Mouse (Mus musculus): ENCODE data around the gene Ank3. TPM values are rescaled to one million over a fixed set of nuclear protein-coding genes. Genes with fewer than 3 reads are reported as not detected.

Gene Ank3
- polyA plus RNA-seq, 1 experiment from 2014 or later, result 136 TPM

- Histone ChIP-seq H3K36me3 (replicated peaks; ENCODE audit: control insufficient read depth, insufficient read depth) (no peaks in the 10 kb centered on the region), H3K4me1 (replicated peaks; ENCODE audit: control insufficient read depth, insufficient read depth, low read length) (peaks cover 24% of the 10 kb centered on the region), H3K4me3 (replicated peaks; ENCODE audit: low read length) (no peak overlapping the region), H3K27ac (no peak overlapping the region), H3K4me2 (replicated peaks) (no peak overlapping the region; the same call in 1 of the 2 replicates), H3K27me3 (ENCODE audit: control insufficient read depth, insufficient read depth, low read length) (no peaks in the 10 kb centered on the region), H3K9me3 (ENCODE audit: control insufficient read depth, low read length) (no peaks in the 10 kb centered on the region), H3K9ac (0 out of 2 replicates have a peak overlapping the region, but pooled peaks have one; percentile 28)
- DNase-seq (ENCODE audit: low spot score) (peak; percentile 91), ATAC-seq (ENCODE audit: low FRiP score) (peak; percentile 34; the same call in 1 of the 2 replicates)
- WGBS, result 20% methylated on average over 13 of the region's 13 CpGs
These were observed 256.5 kb downstream of the Ank3 start for GRCm38 (mm10) chr10:69654866-69655633.

DNA sequence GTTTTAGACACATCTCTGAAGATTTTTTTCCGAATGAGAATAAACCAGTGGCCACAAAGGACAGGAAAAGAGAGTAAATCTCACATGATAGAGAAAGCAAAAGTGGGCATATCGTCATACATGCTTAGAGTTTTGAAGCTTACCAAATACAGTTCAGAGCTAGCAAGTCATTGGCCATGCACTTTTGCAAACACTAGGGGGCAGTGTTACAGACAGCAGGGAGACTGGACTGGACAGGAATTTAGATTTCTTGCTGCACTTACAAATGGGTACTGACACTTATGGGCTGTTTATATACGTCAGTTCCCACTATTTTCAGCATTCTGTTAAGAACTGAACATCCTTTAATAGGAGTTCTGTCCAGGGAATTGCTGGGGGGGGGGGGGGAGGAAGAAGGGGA is 257.7 kb downstream of the Ank3 start:
- Histone ChIP-seq H3K4me1 (replicated peaks; ENCODE audit: control insufficient read depth, insufficient read depth, low read length) (peaks cover 21% of the 10 kb centered on the region), H3K36me3 (replicated peaks; ENCODE audit: control insufficient read depth, insufficient read depth) (no peaks in the 10 kb centered on the region), H3K27ac (no peak overlapping the region), H3K27me3 (ENCODE audit: control insufficient read depth, insufficient read depth, low read length) (no peaks in the 10 kb centered on the region), H3K9ac (no peak overlapping the region), H3K9me3 (ENCODE audit: control insufficient read depth, low read length) (no peaks in the 10 kb centered on the region), H3K4me2 (replicated peaks) (no peak overlapping the region), H3K4me3 (replicated peaks; ENCODE audit: low read length) (no peak overlapping the region)
- ATAC-seq (ENCODE audit: low FRiP score), result no peak
- peak; percentile 75 for DNase-seq (ENCODE audit: low spot score)
- WGBS, result 16% methylated on average over 3 of the region's 3 CpGs

DNA sequence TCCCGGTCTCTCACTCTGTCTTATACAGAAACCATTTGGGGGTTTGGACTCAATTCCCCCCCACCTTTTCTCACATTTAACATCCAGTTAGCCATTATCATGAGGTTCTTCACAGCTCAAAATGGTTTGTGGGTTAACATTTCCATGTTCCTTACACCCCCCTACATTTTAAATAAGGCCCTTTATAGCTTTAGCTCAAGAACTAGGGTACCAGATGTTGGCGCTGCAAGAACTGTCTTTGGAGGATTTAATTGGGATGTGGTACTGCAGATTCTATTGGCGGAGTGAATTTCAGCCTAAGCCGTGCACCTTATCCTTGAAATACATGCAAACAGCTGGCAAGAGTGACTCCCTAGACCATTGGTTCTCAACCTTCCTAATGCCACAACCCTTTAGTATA is 261.2 kb downstream of the Ank3 start:
- no peak overlapping the region for H3K27ac ChIP-seq
- H3K4me2 ChIP-seq (replicated peaks), result no peak overlapping the region
- H3K9ac ChIP-seq, result no peak overlapping the region
- H3K4me3 ChIP-seq (replicated peaks; ENCODE audit: low read length), result no peak overlapping the region
- ATAC-seq (ENCODE audit: low FRiP score), result no peak
- no peaks in the 10 kb centered on the region for H3K36me3 ChIP-seq (replicated peaks; ENCODE audit: control insufficient read depth, insufficient read depth)
- H3K9me3 ChIP-seq (ENCODE audit: control insufficient read depth, low read length), result no peaks in the 10 kb centered on the region
- no peak for DNase-seq (ENCODE audit: low spot score)
- 88% methylated on average over 4 of the region's 4 CpGs for WGBS
- peaks cover 9% of the 10 kb centered on the region for H3K4me1 ChIP-seq (replicated peaks; ENCODE audit: control insufficient read depth, insufficient read depth, low read length)
- H3K27me3 ChIP-seq (ENCODE audit: control insufficient read depth, insufficient read depth, low read length), result no peaks in the 10 kb centered on the region

- H3K4me3 ChIP-seq (replicated peaks; ENCODE audit: low read length), result no peak overlapping the region
- 13% methylated on average over 7 of the region's 7 CpGs for WGBS
- H3K27ac ChIP-seq, result no peak overlapping the region
- no peaks in the 10 kb centered on the region for H3K27me3 ChIP-seq (ENCODE audit: control insufficient read depth, insufficient read depth, low read length)
- H3K4me1 ChIP-seq (replicated peaks; ENCODE audit: control insufficient read depth, insufficient read depth, low read length), result no peaks in the 10 kb centered on the region; the same call in 1 of the 2 replicates
- H3K9me3 ChIP-seq (ENCODE audit: control insufficient read depth, low read length), result no peaks in the 10 kb centered on the region
- no peak overlapping the region for H3K4me2 ChIP-seq (replicated peaks)
- H3K36me3 ChIP-seq (replicated peaks; ENCODE audit: control insufficient read depth, insufficient read depth), result no peaks in the 10 kb centered on the region
- DNase-seq (ENCODE audit: low spot score) (peak; percentile 90), ATAC-seq (ENCODE audit: low FRiP score) (peak; percentile 75; the same call in 1 of the 2 replicates)
- H3K9ac ChIP-seq, result no peak overlapping the region
These were observed 263.8 kb downstream of the Ank3 start for GRCm38 (mm10) chr10:69662338-69662737.

DNA sequence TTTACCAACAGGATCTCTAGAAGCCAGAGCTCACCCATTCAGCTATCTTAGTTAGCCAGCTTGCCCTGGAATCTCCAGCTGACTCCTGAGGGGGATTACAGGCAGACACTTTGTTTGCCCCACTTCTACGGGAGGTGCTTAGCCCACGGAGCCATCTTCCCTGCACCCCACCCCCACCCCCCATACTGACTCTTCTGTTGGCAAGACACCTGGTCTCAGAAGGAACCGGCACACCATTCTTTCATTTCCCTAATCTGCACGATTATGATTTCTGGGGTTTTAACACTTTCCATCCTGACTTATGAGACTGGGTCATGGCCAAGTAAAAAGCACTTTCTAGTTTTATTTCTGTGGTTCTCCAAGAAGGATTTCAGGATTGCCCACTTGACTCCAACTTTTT is 268.9 kb downstream of the Ank3 start:
- H3K4me3 ChIP-seq (replicated peaks; ENCODE audit: low read length), result no peak overlapping the region
- no peak overlapping the region for H3K27ac ChIP-seq
- ATAC-seq (ENCODE audit: low FRiP score) (no peak), DNase-seq (ENCODE audit: low spot score) (no peak)
- H3K27me3 ChIP-seq (ENCODE audit: control insufficient read depth, insufficient read depth, low read length), result no peaks in the 10 kb centered on the region
- H3K4me1 ChIP-seq (replicated peaks; ENCODE audit: control insufficient read depth, insufficient read depth, low read length), result no peaks in the 10 kb centered on the region
- no peaks in the 10 kb centered on the region for H3K9me3 ChIP-seq (ENCODE audit: control insufficient read depth, low read length)
- 81% methylated on average over 4 of the region's 4 CpGs for WGBS
- H3K9ac ChIP-seq, result no peak overlapping the region
- H3K4me2 ChIP-seq (replicated peaks), result no peak overlapping the region
- H3K36me3 ChIP-seq (replicated peaks; ENCODE audit: control insufficient read depth, insufficient read depth), result no peaks in the 10 kb centered on the region

- Histone ChIP-seq H3K9me3 (ENCODE audit: control insufficient read depth, low read length) (no peaks in the 10 kb centered on the region), H3K9ac (no peak overlapping the region), H3K4me1 (replicated peaks; ENCODE audit: control insufficient read depth, insufficient read depth, low read length) (no peaks in the 10 kb centered on the region), H3K36me3 (replicated peaks; ENCODE audit: control insufficient read depth, insufficient read depth) (no peaks in the 10 kb centered on the region), H3K27me3 (ENCODE audit: control insufficient read depth, insufficient read depth, low read length) (no peaks in the 10 kb centered on the region), H3K27ac (no peak overlapping the region), H3K4me2 (replicated peaks) (no peak overlapping the region), H3K4me3 (replicated peaks; ENCODE audit: low read length) (no peak overlapping the region)
- ATAC-seq (ENCODE audit: low FRiP score), result no peak
- 43% methylated on average over 1 of the region's 1 CpGs for WGBS
- DNase-seq (ENCODE audit: low spot score), result no peak
These were observed 271.9 kb downstream of the Ank3 start for GRCm38 (mm10) chr10:69670496-69670895.

GRCm38 (mm10) chr10:69670959-69671358 is 272.4 kb downstream of the Ank3 start:
- 86% methylated on average over 2 of the region's 2 CpGs for WGBS
- H3K27ac ChIP-seq, result no peak overlapping the region
- H3K4me3 ChIP-seq (replicated peaks; ENCODE audit: low read length), result no peak overlapping the region
- ATAC-seq (ENCODE audit: low FRiP score) (no peak), DNase-seq (ENCODE audit: low spot score) (no peak)
- no peaks in the 10 kb centered on the region for H3K4me1 ChIP-seq (replicated peaks; ENCODE audit: control insufficient read depth, insufficient read depth, low read length)
- no peaks in the 10 kb centered on the region for H3K9me3 ChIP-seq (ENCODE audit: control insufficient read depth, low read length)
- no peaks in the 10 kb centered on the region for H3K36me3 ChIP-seq (replicated peaks; ENCODE audit: control insufficient read depth, insufficient read depth)
- H3K4me2 ChIP-seq (replicated peaks), result no peak overlapping the region
- H3K9ac ChIP-seq, result no peak overlapping the region
- H3K27me3 ChIP-seq (ENCODE audit: control insufficient read depth, insufficient read depth, low read length), result no peaks in the 10 kb centered on the region

DNA sequence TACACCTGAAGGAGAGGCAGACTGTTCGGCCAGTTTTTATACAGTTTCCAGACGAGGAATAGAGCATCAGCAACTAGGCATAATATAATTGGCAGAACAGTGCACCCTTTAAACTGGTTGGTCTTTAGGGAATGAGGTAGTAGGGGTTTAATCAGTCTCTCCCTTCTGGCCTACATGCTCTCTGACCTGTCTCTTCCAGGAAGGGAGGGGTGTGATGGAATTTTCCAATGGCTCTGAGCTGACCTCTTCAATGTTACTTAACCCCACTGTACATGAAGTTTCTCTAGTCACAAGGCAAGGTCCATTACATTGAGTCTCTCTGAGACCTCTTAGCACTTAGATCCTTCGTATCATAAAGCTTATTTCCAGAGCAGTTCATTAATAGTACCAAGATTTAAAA is 272.9 kb downstream of the Ank3 start:
- Histone ChIP-seq H3K9ac (no peak overlapping the region), H3K4me1 (replicated peaks; ENCODE audit: control insufficient read depth, insufficient read depth, low read length) (no peaks in the 10 kb centered on the region), H3K4me3 (replicated peaks; ENCODE audit: low read length) (no peak overlapping the region), H3K27ac (no peak overlapping the region), H3K27me3 (ENCODE audit: control insufficient read depth, insufficient read depth, low read length) (no peaks in the 10 kb centered on the region), H3K4me2 (replicated peaks) (no peak overlapping the region), H3K9me3 (ENCODE audit: control insufficient read depth, low read length) (no peaks in the 10 kb centered on the region), H3K36me3 (replicated peaks; ENCODE audit: control insufficient read depth, insufficient read depth) (no peaks in the 10 kb centered on the region)
- no peak for DNase-seq (ENCODE audit: low spot score)
- no peak for ATAC-seq (ENCODE audit: low FRiP score)
- WGBS, result 83% methylated on average over 3 of the region's 3 CpGs

DNA sequence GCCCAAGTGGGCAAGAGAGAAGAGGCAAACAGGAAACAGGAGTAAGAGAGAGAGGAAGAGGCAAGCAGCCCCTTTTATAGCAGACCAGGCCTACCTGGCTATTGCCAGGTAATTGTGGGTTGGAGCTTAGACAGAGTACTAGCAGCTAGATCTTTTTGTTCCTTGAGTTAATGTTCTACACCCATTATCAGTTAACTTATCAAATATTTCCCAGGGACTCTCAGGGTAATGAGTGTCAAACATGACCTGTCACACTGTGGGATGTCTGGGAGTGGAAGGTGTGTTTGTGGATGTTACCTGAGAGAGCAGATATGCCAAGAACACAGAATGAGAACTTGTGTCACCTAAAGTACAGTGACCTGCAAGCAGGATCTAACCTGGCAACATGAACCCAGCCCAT is 274.0 kb downstream of the Ank3 start:
- H3K9me3 ChIP-seq (ENCODE audit: control insufficient read depth, low read length), result no peaks in the 10 kb centered on the region
- H3K4me2 ChIP-seq (replicated peaks), result no peak overlapping the region
- no peaks in the 10 kb centered on the region for H3K27me3 ChIP-seq (ENCODE audit: control insufficient read depth, insufficient read depth, low read length)
- H3K36me3 ChIP-seq (replicated peaks; ENCODE audit: control insufficient read depth, insufficient read depth), result no peaks in the 10 kb centered on the region
- no peak overlapping the region for H3K9ac ChIP-seq
- H3K4me1 ChIP-seq (replicated peaks; ENCODE audit: control insufficient read depth, insufficient read depth, low read length), result no peaks in the 10 kb centered on the region
- no peak overlapping the region for H3K27ac ChIP-seq
- no peak overlapping the region for H3K4me3 ChIP-seq (replicated peaks; ENCODE audit: low read length)
- no peak for DNase-seq (ENCODE audit: low spot score)
- no peak for ATAC-seq (ENCODE audit: low FRiP score)
